Mouse (Mus musculus) G1E-ER4 (cell line): ENCODE measurements around the gene Rps27. TPM values are rescaled to one million over a fixed set of nuclear protein-coding genes. Genes with fewer than 3 reads are reported as not detected.

Experiments used
- GATA1 ChIP-seq: IDR thresholded peaks from one replicate; pipeline ENCODE4 v1.8.0; 2012; ENCODE audit warnings: low read length, inconsistent platforms
- polyA plus RNA-seq: library from polyadenylated mRNA; stranded (reverse); fragments of >175 nt; gene quantifications from 2 replicates; pipeline ENCODE4 v1.2.3, GENCODE M21; 2012

The Rps27 gene
- polyA plus RNA-seq, 1 experiment: 183 TPM

GRCm38 (mm10) chr3:90241251-90241650 is 27.8 kb upstream of the Rps27 start:
- no peak for TF ChIP-seq GATA1

- no peak for TF ChIP-seq GATA1
Observed at GRCm38 (mm10) chr3:90231507-90232333, 18.3 kb upstream of the Rps27 start, which contains the start of gene Jtb. Jtb (plus strand) TSS chr3:90231597.

- TF ChIP-seq GATA1: no peak
Observed at GRCm38 (mm10) chr3:90231075-90231474, 17.6 kb upstream of the Rps27 start.

- no peak for TF ChIP-seq GATA1
Observed at GRCm38 (mm10) chr3:90224331-90224730, 10.9 kb upstream of the Rps27 start.

- no peak for TF ChIP-seq GATA1
Observed at GRCm38 (mm10) chr3:90222941-90223340, 9.5 kb upstream of the Rps27 start.

- no peak for TF ChIP-seq GATA1
Observed at GRCm38 (mm10) chr3:90222455-90222854, 9.0 kb upstream of the Rps27 start.

GRCm38 (mm10) chr3:90221123-90221522 is 7.7 kb upstream of the Rps27 start:
- no peak for TF ChIP-seq GATA1

GRCm38 (mm10) chr3:90220531-90220951 is 7.1 kb upstream of the Rps27 start:
- TF ChIP-seq GATA1: no peak

- TF ChIP-seq GATA1: no peak
Observed at GRCm38 (mm10) chr3:90220088-90220487, 6.6 kb upstream of the Rps27 start.

GRCm38 (mm10) chr3:90215825-90216380 is 2.5 kb upstream of the Rps27 start:
- no peak for TF ChIP-seq GATA1

GRCm38 (mm10) chr3:90213956-90214684 is 669 bp upstream of the Rps27 start:
- no peak for TF ChIP-seq GATA1

- no peak for TF ChIP-seq GATA1
Observed at GRCm38 (mm10) chr3:90212723-90213122, 728 bp downstream of the Rps27 start.

GRCm38 (mm10) chr3:90211475-90212398 is 1.7 kb downstream of the Rps27 start:
- TF ChIP-seq GATA1: no peak

GRCm38 (mm10) chr3:90209908-90210566 is 3.4 kb downstream of the Rps27 start:
- no peak for TF ChIP-seq GATA1

GRCm38 (mm10) chr3:90208662-90209061 is 4.8 kb downstream of the Rps27 start:
- no peak for TF ChIP-seq GATA1

- TF ChIP-seq GATA1: no peak
Observed at GRCm38 (mm10) chr3:90204582-90204981, 8.9 kb downstream of the Rps27 start.
